Mouse (Mus musculus) heart, embryonic 12.5 days (tissue): ENCODE measurements at regions not wholly inside any gene's neighbourhood (a gene's known extent, or its start where the extent isn't known, plus 50 kb on each side); places are given as distances from the start of the nearest gene placed in this dataset.

Experiments used
- ATAC-seq: fragments of 200-750 bp; cut with Nextera tagmentation; 2 replicates; pipeline ENCODE4 v1.8.0; 2017; ENCODE audit warnings: moderate TSS enrichment, moderate library complexity; ENCODE audit not compliant: insufficient number of reproducible peaks, low FRiP score
- H3K27ac ChIP-seq: fragments of 300-500 bp; sonication (generic); 2 replicates; pipeline ENCODE4 v1.5.1; 2016; ENCODE audit warnings: mild to moderate bottlenecking, moderate library complexity; ENCODE audit not compliant: poor library complexity, severe bottlenecking
- H3K27me3 ChIP-seq: fragments of 300-500 bp; sonication (generic); replicated peaks from 2 replicates; pipeline ENCODE4 v1.6.1; 2016; ENCODE audit warnings: mild to moderate bottlenecking, moderate library complexity
- H3K36me3 ChIP-seq: fragments of 300-500 bp; sonication (generic); 2 replicates; pipeline ENCODE4 v1.6.1; 2016; ENCODE audit warnings: mild to moderate bottlenecking, moderate library complexity
- H3K4me1 ChIP-seq: fragments of 300-500 bp; sonication (generic); replicated peaks from 2 replicates; pipeline ENCODE4 v1.6.1; 2016; ENCODE audit warnings: mild to moderate bottlenecking
- H3K4me2 ChIP-seq: fragments of 300-500 bp; sonication (generic); 2 replicates; pipeline ENCODE4 v1.6.1; 2016; ENCODE audit warnings: mild to moderate bottlenecking, moderate library complexity
- H3K4me3 ChIP-seq: fragments of 300-500 bp; sonication (generic); 2 replicates; pipeline ENCODE4 v1.5.1; 2016; ENCODE audit warnings: mild to moderate bottlenecking
- H3K9ac ChIP-seq: fragments of 300-500 bp; sonication (generic); 2 replicates; pipeline ENCODE4 v1.6.1; 2016; ENCODE audit warnings: mild to moderate bottlenecking, moderate library complexity
- H3K9me3 ChIP-seq: fragments of 300-500 bp; sonication (generic); replicated peaks from 2 replicates; pipeline ENCODE4 v1.6.1; 2016; ENCODE audit warnings: mild to moderate bottlenecking, moderate library complexity
- WGBS: fragments of 180-500 bp; shearing (Covaris S2); methylation state at CpG from one replicate; pipeline ENCODE4 v1.1.7; 2016; 5-methylcytosine and 5-hydroxymethylcytosine counted together

DNA sequence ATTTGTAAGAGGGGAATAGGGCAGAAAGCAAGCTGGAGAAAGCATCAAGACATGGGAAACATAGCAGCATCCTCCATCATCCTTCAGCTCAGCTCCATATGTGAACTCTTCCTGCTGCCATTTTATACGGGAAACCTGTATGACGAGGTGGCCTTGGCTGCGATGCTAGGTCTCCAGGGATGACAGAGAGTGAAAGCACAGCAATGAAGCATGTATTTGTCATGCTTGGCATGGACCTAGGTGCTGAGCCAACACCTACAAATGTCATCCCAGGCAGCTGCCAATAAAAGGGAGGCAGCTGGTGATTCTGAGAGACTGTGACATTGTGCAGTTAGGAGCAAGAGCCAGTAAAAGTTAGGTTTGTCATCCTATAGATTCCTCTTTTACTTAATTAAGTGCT, 51.0 kb upstream of the Akirin2 start:
- Histone ChIP-seq H3K4me1 (no peaks in the 10 kb centered on the region), H3K4me2 (no peak overlapping the region), H3K27ac (no peak overlapping the region), H3K9ac (no peak overlapping the region), H3K4me3 (no peak overlapping the region), H3K27me3 (no peaks in the 10 kb centered on the region), H3K9me3 (peaks cover 7% of the 10 kb centered on the region), H3K36me3 (no peaks in the 10 kb centered on the region)
- ATAC-seq = no peak
- 87% methylated on average over 3 of the region's 3 CpGs for WGBS
